Comparison of ENCODE assay signal across 41 mouse cellular contexts in the genomic region with DNA sequence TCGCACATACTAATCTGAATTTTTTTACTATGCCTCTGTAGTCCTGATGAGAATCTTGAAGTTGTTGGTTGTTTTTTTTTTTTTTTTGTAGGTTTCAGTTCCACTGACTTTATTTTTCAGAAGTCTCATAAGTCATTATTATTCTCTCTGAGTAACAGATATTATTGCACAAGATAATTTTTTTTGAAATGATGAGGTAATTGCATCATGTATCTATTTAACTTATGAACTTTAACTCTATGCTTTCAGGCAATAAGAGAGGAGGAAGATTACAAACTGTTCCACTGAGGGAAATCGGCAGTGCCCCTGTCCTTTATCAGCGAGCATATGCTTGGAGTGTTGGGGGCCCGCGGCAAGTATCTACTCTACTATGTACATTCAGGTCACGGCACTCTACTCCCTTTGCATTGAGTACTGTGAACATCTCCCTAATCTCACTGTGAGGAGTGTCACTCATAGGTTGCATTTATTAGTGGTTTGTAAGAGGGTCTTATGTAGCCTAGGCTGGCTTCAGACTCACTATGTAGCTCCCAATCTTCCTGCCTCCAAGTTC. TPM values are rescaled to one million over a fixed set of nuclear protein-coding genes. Genes with fewer than 3 reads are reported as not detected.
DNase-seq lines count a peak whose midpoint lies in the region; ATAC-seq lines count a peak whose summit lies in the region.
"Had no signal": no experiment of that assay in that cellular context is flagged by ENCODE, and none has a peak within 500 bp of the region (broad histone marks: within the 10 kb centered on the region; RNA-seq: fewer than 3 reads in every experiment).

No protein-coding gene starts in this region.

- peak overlapping the region; percentile 39 for H3K4me2 ChIP-seq in liver, embryonic 13.5 days
- no peak overlapping the region for H3K4me2 ChIP-seq in forebrain, embryonic 11.5 days (ENCODE audit: low read depth, low read length, severe bottlenecking)
- H3K4me2 ChIP-seq: embryonic facial prominence, embryonic 15.5 days; forebrain, embryonic 15.5 days; heart, embryonic 12.5 days; hindbrain, embryonic 15.5 days; limb, embryonic 13.5 days; lung, embryonic 14.5 days; midbrain, embryonic 11.5 days; neural tube, embryonic 12.5 days had no signal

- H3K4me1 ChIP-seq in liver, embryonic 13.5 days (replicated peaks): peaks cover 14% of the 10 kb centered on the region
- H3K4me1 ChIP-seq in forebrain, embryonic 11.5 days (replicated peaks; ENCODE audit: control insufficient read depth, insufficient read depth, low read length): no peaks in the 10 kb centered on the region
- H3K4me1 ChIP-seq: embryonic facial prominence, embryonic 15.5 days; forebrain, embryonic 15.5 days; heart, embryonic 12.5 days; hindbrain, embryonic 15.5 days; neural tube, embryonic 12.5 days had no signal

- H3K4me3 ChIP-seq in liver, embryonic 13.5 days (replicated peaks): no peak overlapping the region
- H3K4me3 ChIP-seq in forebrain, embryonic 11.5 days (ENCODE audit: low read depth, low read length): no peak overlapping the region
- H3K4me3 ChIP-seq: embryonic facial prominence, embryonic 15.5 days; forebrain, embryonic 15.5 days; gastrocnemius, adult 2 months; heart, adult 2 months; heart, embryonic 12.5 days; hindbrain, embryonic 15.5 days; limb, embryonic 13.5 days; myocyte; neural tube, embryonic 12.5 days had no signal

- DNase-seq in c-Kit-negative CD71-positive TER-119-positive erythroid progenitor cells, embryonic 14.5 days (ENCODE audit: low read depth, low spot score): peak; percentile 6
- peak; percentile 44 for DNase-seq in liver, embryonic 13.5 days
- no peak for DNase-seq in forebrain, embryonic 11.5 days (ENCODE audit: low spot score)
- DNase-seq in MN1 (ENCODE audit: low spot score): no peak
- no peak for DNase-seq in cerebellum, adult 9-11 months
- DNase-seq: adrenal gland, adult 2 months; cerebellum, adult 11-12 months; cerebellum, postnatal 14 days; gastrocnemius, adult 2 months; gastrocnemius, postnatal 36 days; heart, adult 2 months; kidney, adult 11 months; kidney, postnatal 25 days; lung, embryonic 14.5 days; right cerebral cortex, adult 18-20 months; spleen, adult 18-20 months; thymus, adult 2 months; thymus, postnatal 36 days had no signal

- 0 out of 2 replicates have a peak, but pooled peaks cover 3% of the 10 kb centered on the region for H3K36me3 ChIP-seq in liver, embryonic 13.5 days
- no peaks in the 10 kb centered on the region for H3K36me3 ChIP-seq in forebrain, embryonic 11.5 days (ENCODE audit: control insufficient read depth, insufficient read depth, low read length)
- H3K36me3 ChIP-seq: embryonic facial prominence, embryonic 15.5 days; forebrain, embryonic 15.5 days; heart, embryonic 12.5 days; hindbrain, embryonic 15.5 days; limb, embryonic 13.5 days; neural tube, embryonic 12.5 days had no signal

- peak; percentile 65 for ATAC-seq in granulocyte monocyte progenitor cell, adult 5-6 weeks (replicated peaks; ENCODE audit: poor library complexity, severe bottlenecking)
- ATAC-seq in liver, embryonic 13.5 days (ENCODE audit: low read depth): peak; percentile 100
- ATAC-seq in megakaryocyte, adult 5-6 weeks (ENCODE audit: poor library complexity, severe bottlenecking): peak; percentile 60
- ATAC-seq in forebrain, embryonic 11.5 days (replicated peaks; ENCODE audit: low FRiP score): no peak
- ATAC-seq: forebrain, embryonic 15.5 days; inflammation-experienced regulatory T-cells, adult 6 months; midbrain, embryonic 16.5 days had no signal

- H3K27ac ChIP-seq in liver, embryonic 13.5 days: peak overlapping the region; percentile 65
- no peak overlapping the region for H3K27ac ChIP-seq in forebrain, embryonic 11.5 days (ENCODE audit: low read depth, low read length)
- H3K27ac ChIP-seq: embryonic facial prominence, embryonic 15.5 days; forebrain, embryonic 15.5 days; gastrocnemius, adult 2 months; heart, adult 2 months; hindbrain, embryonic 15.5 days; limb, embryonic 13.5 days; neural tube, embryonic 12.5 days had no signal

- no peaks in the 10 kb centered on the region for H3K9me3 ChIP-seq in liver, embryonic 13.5 days (replicated peaks)
- H3K9me3 ChIP-seq in forebrain, embryonic 11.5 days (ENCODE audit: control insufficient read depth, low read length): no peaks in the 10 kb centered on the region; the same call in 1 of the 2 replicates
- H3K9me3 ChIP-seq: embryonic facial prominence, embryonic 15.5 days; forebrain, embryonic 15.5 days; heart, embryonic 12.5 days; hindbrain, embryonic 15.5 days; limb, embryonic 13.5 days; neural tube, embryonic 12.5 days had no signal

- 0 out of 2 replicates have a peak overlapping the region, but pooled peaks have one; percentile 2 for H3K9ac ChIP-seq in liver, embryonic 13.5 days
- no peak overlapping the region for H3K9ac ChIP-seq in forebrain, embryonic 11.5 days (ENCODE audit: low read length)
- H3K9ac ChIP-seq: embryonic facial prominence, embryonic 15.5 days; forebrain, embryonic 15.5 days; heart, embryonic 12.5 days; hindbrain, embryonic 15.5 days; limb, embryonic 13.5 days; lung, embryonic 14.5 days; neural tube, embryonic 12.5 days had no signal

- H3K27me3 ChIP-seq in liver, embryonic 13.5 days: no peaks in the 10 kb centered on the region
- no peaks in the 10 kb centered on the region for H3K27me3 ChIP-seq in forebrain, embryonic 11.5 days (ENCODE audit: control insufficient read depth, insufficient read depth, low read length)
- H3K27me3 ChIP-seq: embryonic facial prominence, embryonic 15.5 days; forebrain, embryonic 15.5 days; heart, embryonic 12.5 days; hindbrain, embryonic 15.5 days; limb, embryonic 13.5 days; neural tube, embryonic 12.5 days had no signal

- 31% methylated on average over 6 of the region's 6 CpGs for WGBS in liver, embryonic 13.5 days (ENCODE audit: insufficient replicate concordance)
- 98% methylated on average over 6 of the region's 6 CpGs for WGBS in forebrain, embryonic 11.5 days

RNA-seq across cellular contexts. Expression of gene Ltv1, which starts 8.8 kb away (rescaled TPM):
- 43.3 and 45.3 TPM in 2 replicates for total RNA-seq in granulocyte monocyte progenitor cell, adult 5-6 weeks (2014; fragmentation: Nextera tagmentation)
- 67.9 and 72.2 TPM in 2 replicates for total RNA-seq in granulocyte monocyte progenitor cell, adult 5-6 weeks (2017)
- 54.5 and 57.5 TPM in 2 replicates for polyA plus RNA-seq in liver, embryonic 13.5 days (2015; fragmentation: Nextera tagmentation; extraction: Ambion mirVana)
- 39.0 and 45.8 TPM in 2 replicates for total RNA-seq in megakaryocyte, adult 5-6 weeks (2015)
- 34.6 and 42.4 TPM in 2 replicates for total RNA-seq in megakaryocyte, adult 5-6 weeks (2017)
- polyA plus RNA-seq in forebrain, embryonic 11.5 days (2014; fragmentation: Nextera tagmentation; extraction: Ambion mirVana): 70.3 and 74.0 TPM in 2 replicates

RNA-seq across cellular contexts. Expression of gene Zc2hc1b, which starts 24.0 kb away (rescaled TPM):
- total RNA-seq in granulocyte monocyte progenitor cell, adult 5-6 weeks (2014; fragmentation: Nextera tagmentation): not detected in 2 replicates
- total RNA-seq in granulocyte monocyte progenitor cell, adult 5-6 weeks (2017): not detected in 2 replicates
- polyA plus RNA-seq in liver, embryonic 13.5 days (2015; fragmentation: Nextera tagmentation; extraction: Ambion mirVana): not detected in 2 replicates
- not detected in 2 replicates for total RNA-seq in megakaryocyte, adult 5-6 weeks (2015)
- not detected in 2 replicates for total RNA-seq in megakaryocyte, adult 5-6 weeks (2017)
- not detected in 2 replicates for polyA plus RNA-seq in forebrain, embryonic 11.5 days (2014; fragmentation: Nextera tagmentation; extraction: Ambion mirVana)
- total RNA-seq: adrenal gland, adult 2 months; adrenal gland, postnatal 4 days; gastrocnemius, adult 2 months; gastrocnemius, postnatal 36 days; heart, adult 2 months; hematopoietic stem cell, adult 5-6 weeks; layer of hippocampus, adult 18-20 months; layer of hippocampus, postnatal 10 days; left cerebral cortex, adult 18-20 months; left cerebral cortex, postnatal 36 days; megakaryocyte progenitor cell, adult 5-6 weeks; MEL had no signal
- polyA plus RNA-seq: adrenal gland, adult 2 months; cortical plate, adult 2 months; embryonic facial prominence, embryonic 15.5 days; forebrain, embryonic 15.5 days; heart, adult 2 months; heart, embryonic 12.5 days; heart, postnatal 0 days; hindbrain, embryonic 15.5 days; inflammation-experienced regulatory T-cells, adult 6 months; kidney, embryonic 14.5 days; limb, embryonic 13.5 days; lung, embryonic 14.5 days; midbrain, embryonic 11.5 days; midbrain, embryonic 16.5 days; myocyte; neural tube, embryonic 12.5 days; thymus, adult 2 months had no signal

Comparison
In these comparisons a context has a peak if more than half of its experiments do, and no peak if none do; other contexts are left out.
1. DNase-seq: peak in c-Kit-negative CD71-positive TER-119-positive erythroid progenitor cells, embryonic 14.5 days (single experiment) and liver, embryonic 13.5 days (single experiment); none in forebrain, embryonic 11.5 days (single experiment), MN1 (single experiment) and cerebellum, adult 9-11 months (single experiment).